Mouse (Mus musculus) lung, embryonic 14.5 days (tissue): ENCODE results near the gene Ptpn7. TPM values are rescaled to one million over a fixed set of nuclear protein-coding genes. Genes with fewer than 3 reads are reported as not detected.

ENCODE experiments used
- ATAC-seq: fragments of 200-750 bp; cut with Nextera tagmentation; 2 replicates; pipeline ENCODE4 v1.8.0; 2017; ENCODE audit warnings: mild to moderate bottlenecking, moderate TSS enrichment, moderate library complexity; ENCODE audit not compliant: insufficient read depth
- DNase-seq: peaks from one replicate; pipeline ENCODE4 v3.0.0-alpha.2; 2015
- H3K27ac ChIP-seq: fragments of 300-500 bp; sonication (generic); 2 replicates; pipeline ENCODE4 v1.5.1; 2014; ENCODE audit warnings: low read depth, mild to moderate bottlenecking, moderate library complexity
- H3K27me3 ChIP-seq: fragments of 300-500 bp; sonication (generic); 2 replicates; pipeline ENCODE4 v1.6.1; 2014; ENCODE audit warnings: low read length, control low read depth; ENCODE audit not compliant: insufficient read depth
- H3K36me3 ChIP-seq: fragments of 300-500 bp; sonication (generic); 2 replicates; pipeline ENCODE4 v1.6.1; 2014; ENCODE audit warnings: control low read depth; ENCODE audit not compliant: insufficient read depth
- H3K4me1 ChIP-seq: fragments of 300-500 bp; sonication (generic); 2 replicates; pipeline ENCODE4 v1.6.1; 2014; ENCODE audit warnings: antibody characterized with exemption, control low read depth; ENCODE audit not compliant: insufficient read depth
- H3K4me2 ChIP-seq: fragments of 300-500 bp; sonication (generic); 2 replicates; pipeline ENCODE4 v1.6.1; 2014; ENCODE audit warnings: mild to moderate bottlenecking
- H3K4me3 ChIP-seq: fragments of 300-500 bp; sonication (generic); 2 replicates; pipeline ENCODE4 v1.5.1; 2014; ENCODE audit warnings: low read depth, low read length
- H3K9ac ChIP-seq: fragments of 300-500 bp; sonication (generic); 2 replicates; pipeline ENCODE4 v1.6.1; 2014
- H3K9me3 ChIP-seq: fragments of 300-500 bp; sonication (generic); 2 replicates; pipeline ENCODE4 v1.6.1; 2016; ENCODE audit warnings: low read depth, low read length, control low read depth
- CTCF ChIP-seq: IDR thresholded peaks from 2 replicates; pipeline ENCODE4 v1.5.1; 2016; ENCODE audit warnings: antibody characterized with exemption, low read depth
- WGBS: fragments of 180-500 bp; shearing (Covaris S2); extraction: QIAGEN DNeasy Blood & Tissue Kit; methylation state at CpG from one replicate; pipeline ENCODE4 v1.1.7; 2014; 5-methylcytosine and 5-hydroxymethylcytosine counted together
- polyA plus RNA-seq: library from polyadenylated mRNA; unstranded; fragments of >200 nt; fragmentation: Nextera tagmentation; extraction: Ambion mirVana; gene quantifications from 2 replicates; pipeline ENCODE4 v1.2.1, GENCODE M21; 2014

Ptpn7 gene
- polyA plus RNA-seq, 1 experiment from 2014 or later = 2.3 TPM

DNA sequence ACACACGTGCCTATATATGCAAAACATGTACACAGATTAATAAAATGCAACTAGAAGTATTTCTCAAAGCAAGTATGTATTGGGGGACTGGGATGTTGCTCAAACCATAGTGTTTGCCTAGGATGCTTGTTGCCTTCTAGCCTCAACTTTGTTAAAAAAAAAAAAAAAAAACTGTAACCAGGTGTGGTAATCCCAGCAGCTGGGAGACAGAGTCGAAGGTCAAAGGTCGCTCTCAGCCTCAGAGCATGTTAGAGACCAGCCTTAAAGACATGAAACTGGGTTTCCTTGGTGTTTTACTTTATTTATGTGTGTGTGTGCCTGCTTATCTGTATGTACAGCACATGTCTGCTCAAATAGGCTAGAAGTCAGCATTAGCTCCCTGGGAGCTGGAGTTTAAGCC, 42.7 kb downstream of the Ptpn7 start:
- no peaks in the 10 kb centered on the region for H3K36me3 ChIP-seq
- WGBS = 69% methylated on average over 3 of the region's 3 CpGs
- DNase-seq (no peak), ATAC-seq (no peak)
- H3K4me2 ChIP-seq = no peak overlapping the region
- no peak for TF ChIP-seq CTCF
- H3K4me3 ChIP-seq = no peak overlapping the region
- no peaks in the 10 kb centered on the region for H3K4me1 ChIP-seq
- no peak overlapping the region for H3K27ac ChIP-seq
- H3K27me3 ChIP-seq = no peaks in the 10 kb centered on the region
- no peaks in the 10 kb centered on the region for H3K9me3 ChIP-seq
- H3K9ac ChIP-seq = no peak overlapping the region

- H3K9ac ChIP-seq = no peak overlapping the region
- no peak overlapping the region for H3K27ac ChIP-seq
- ATAC-seq = no peak
- no peak overlapping the region for H3K4me3 ChIP-seq
- no peaks in the 10 kb centered on the region for H3K36me3 ChIP-seq
- no peak for TF ChIP-seq CTCF
- H3K4me1 ChIP-seq = no peaks in the 10 kb centered on the region
- no peaks in the 10 kb centered on the region for H3K27me3 ChIP-seq
- no peaks in the 10 kb centered on the region for H3K9me3 ChIP-seq
- DNase-seq = no peak
- WGBS = 92% methylated on average over 3 of the region's 3 CpGs
- no peak overlapping the region for H3K4me2 ChIP-seq
These were observed 45.2 kb downstream of the Ptpn7 start for GRCm38 (mm10) chr1:135177724-135178123.

- Histone ChIP-seq H3K9ac (no peak overlapping the region), H3K27ac (no peak overlapping the region), H3K4me2 (no peak overlapping the region), H3K4me3 (no peak overlapping the region), H3K9me3 (no peaks in the 10 kb centered on the region), H3K27me3 (no peaks in the 10 kb centered on the region), H3K4me1 (no peaks in the 10 kb centered on the region), H3K36me3 (no peaks in the 10 kb centered on the region)
- no peak for ATAC-seq
- no peak for DNase-seq
- 83% methylated on average over 7 of the region's 7 CpGs for WGBS
- TF ChIP-seq CTCF = no peak
These were observed 46.4 kb downstream of the Ptpn7 start for GRCm38 (mm10) chr1:135178863-135179262.

- no peak for ATAC-seq
These were observed 48.3 kb downstream of the Ptpn7 start for GRCm38 (mm10) chr1:135180830-135181229.

GRCm38 (mm10) chr1:135181275-135181674, 48.8 kb downstream of the Ptpn7 start:
- no peaks in the 10 kb centered on the region for H3K4me1 ChIP-seq
- 45% methylated on average over 4 of the region's 4 CpGs for WGBS
- H3K9me3 ChIP-seq = no peaks in the 10 kb centered on the region
- no peaks in the 10 kb centered on the region for H3K36me3 ChIP-seq
- no peak overlapping the region for H3K9ac ChIP-seq
- H3K4me3 ChIP-seq = no peak overlapping the region
- DNase-seq = no peak
- no peak overlapping the region for H3K27ac ChIP-seq
- TF ChIP-seq CTCF = no peak
- no peaks in the 10 kb centered on the region for H3K27me3 ChIP-seq
- ATAC-seq = no peak
- no peak overlapping the region for H3K4me2 ChIP-seq

More at GRCm38 (mm10) chr1:135180830-135181229, 48.3 kb downstream of the Ptpn7 start:
- WGBS = 57% methylated on average over 10 of the region's 10 CpGs
- Histone ChIP-seq H3K4me2 (no peak overlapping the region), H3K9ac (no peak overlapping the region), H3K27me3 (no peaks in the 10 kb centered on the region), H3K4me3 (no peak overlapping the region), H3K9me3 (no peaks in the 10 kb centered on the region), H3K36me3 (no peaks in the 10 kb centered on the region), H3K4me1 (no peaks in the 10 kb centered on the region), H3K27ac (no peak overlapping the region)
- no peak for TF ChIP-seq CTCF
- DNase-seq = no peak

GRCm38 (mm10) chr1:135181880-135182623, 49.6 kb downstream of the Ptpn7 start:
- Histone ChIP-seq H3K36me3 (no peaks in the 10 kb centered on the region), H3K4me3 (no peak overlapping the region), H3K9me3 (no peaks in the 10 kb centered on the region), H3K4me2 (no peak overlapping the region), H3K9ac (no peak overlapping the region), H3K27ac (no peak overlapping the region), H3K27me3 (no peaks in the 10 kb centered on the region), H3K4me1 (no peaks in the 10 kb centered on the region)
- no peak for ATAC-seq
- no peak for TF ChIP-seq CTCF
- no peak for DNase-seq
- WGBS = 81% methylated on average over 8 of the region's 8 CpGs

GRCm38 (mm10) chr1:135182975-135183374, 50.5 kb downstream of the Ptpn7 start:
- 63% methylated on average over 3 of the region's 3 CpGs for WGBS
- H3K4me3 ChIP-seq = no peak overlapping the region
- no peak overlapping the region for H3K4me2 ChIP-seq
- no peaks in the 10 kb centered on the region for H3K9me3 ChIP-seq
- H3K27me3 ChIP-seq = no peaks in the 10 kb centered on the region
- TF ChIP-seq CTCF = no peak
- H3K36me3 ChIP-seq = no peaks in the 10 kb centered on the region
- DNase-seq (no peak), ATAC-seq (no peak)
- no peaks in the 10 kb centered on the region for H3K4me1 ChIP-seq
- H3K27ac ChIP-seq = no peak overlapping the region
- H3K9ac ChIP-seq = no peak overlapping the region
